Mouse (Mus musculus) kidney, embryonic 14.5 days (tissue): ENCODE measurements at regions not wholly inside any gene's neighbourhood (a gene's known extent, or its start where the extent isn't known, plus 50 kb on each side); places are given as distances from the start of the nearest gene placed in this dataset.

ENCODE experiments used
- ATAC-seq: fragments of 200-750 bp; cut with Nextera tagmentation; 2 replicates; pipeline ENCODE4 v1.8.0; 2017; ENCODE audit warnings: moderate number of reproducible peaks, mild to moderate bottlenecking, moderate TSS enrichment, moderate library complexity; ENCODE audit not compliant: low FRiP score, low TSS enrichment
- H3K27ac ChIP-seq: fragments of 300-500 bp; sonication (generic); 2 replicates; pipeline ENCODE4 v1.5.1; 2014; ENCODE audit warnings: low read depth, mild to moderate bottlenecking, low read length, moderate library complexity, mixed read lengths
- H3K27me3 ChIP-seq: fragments of 300-500 bp; sonication (generic); 2 replicates; pipeline ENCODE4 v1.6.1; 2014; ENCODE audit warnings: mild to moderate bottlenecking, low read length; ENCODE audit not compliant: control insufficient read depth, insufficient read depth
- H3K36me3 ChIP-seq: fragments of 300-500 bp; sonication (generic); 2 replicates; pipeline ENCODE4 v1.6.1; 2014; ENCODE audit warnings: low read length, mixed read lengths; ENCODE audit not compliant: control insufficient read depth, insufficient read depth
- H3K4me1 ChIP-seq: fragments of 300-500 bp; sonication (generic); 2 replicates; pipeline ENCODE4 v1.6.1; 2014; ENCODE audit warnings: low read length, mixed read lengths; ENCODE audit not compliant: control insufficient read depth, insufficient read depth
- H3K4me2 ChIP-seq: fragments of 300-500 bp; sonication (generic); replicated peaks from 2 replicates; pipeline ENCODE4 v1.6.1; 2014; ENCODE audit warnings: low read depth, mild to moderate bottlenecking, low read length
- H3K4me3 ChIP-seq: fragments of 300-500 bp; sonication (generic); 2 replicates; pipeline ENCODE4 v1.5.1; 2014; ENCODE audit warnings: mild to moderate bottlenecking, low read length
- H3K9ac ChIP-seq: fragments of 300-500 bp; sonication (generic); 2 replicates; pipeline ENCODE4 v1.6.1; 2014; ENCODE audit warnings: low read depth, mild to moderate bottlenecking, low read length, moderate library complexity
- H3K9me3 ChIP-seq: fragments of 300-500 bp; sonication (generic); 2 replicates; pipeline ENCODE4 v1.6.1; 2016; ENCODE audit warnings: low read length; ENCODE audit not compliant: control insufficient read depth
- WGBS: fragments of 180-500 bp; shearing (Covaris S2); extraction: QIAGEN DNeasy Blood & Tissue Kit; methylation state at CpG from one replicate; pipeline ENCODE4 v1.1.7; 2014; 5-methylcytosine and 5-hydroxymethylcytosine counted together

DNA sequence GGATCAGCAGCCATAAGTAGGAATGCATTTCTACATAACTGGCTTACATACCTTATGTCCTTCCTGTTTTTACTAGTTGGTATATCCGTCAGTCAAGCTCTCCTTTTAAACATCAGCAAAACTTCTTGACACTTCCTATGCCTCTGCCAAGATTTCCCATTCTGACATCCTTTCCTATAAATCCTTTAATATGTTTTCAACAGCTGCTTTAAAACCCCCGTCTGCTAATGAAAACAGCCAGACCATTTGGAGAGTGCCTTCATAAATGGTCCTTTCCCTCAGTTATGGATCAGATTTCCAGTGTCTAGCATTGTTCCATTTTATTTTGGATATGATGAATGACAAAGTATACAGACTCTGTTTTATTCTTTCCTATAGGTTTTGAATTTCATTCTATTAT is 270.7 kb upstream of the Rgmb start:
- no peak overlapping the region for H3K9ac ChIP-seq
- H3K27me3 ChIP-seq: no peaks in the 10 kb centered on the region
- no peak overlapping the region for H3K27ac ChIP-seq
- no peak overlapping the region for H3K4me2 ChIP-seq
- ATAC-seq: no peak
- no peaks in the 10 kb centered on the region for H3K9me3 ChIP-seq
- H3K36me3 ChIP-seq: no peaks in the 10 kb centered on the region
- H3K4me3 ChIP-seq: no peak overlapping the region
- 49% methylated on average over 2 of the region's 2 CpGs for WGBS
- no peaks in the 10 kb centered on the region for H3K4me1 ChIP-seq

DNA sequence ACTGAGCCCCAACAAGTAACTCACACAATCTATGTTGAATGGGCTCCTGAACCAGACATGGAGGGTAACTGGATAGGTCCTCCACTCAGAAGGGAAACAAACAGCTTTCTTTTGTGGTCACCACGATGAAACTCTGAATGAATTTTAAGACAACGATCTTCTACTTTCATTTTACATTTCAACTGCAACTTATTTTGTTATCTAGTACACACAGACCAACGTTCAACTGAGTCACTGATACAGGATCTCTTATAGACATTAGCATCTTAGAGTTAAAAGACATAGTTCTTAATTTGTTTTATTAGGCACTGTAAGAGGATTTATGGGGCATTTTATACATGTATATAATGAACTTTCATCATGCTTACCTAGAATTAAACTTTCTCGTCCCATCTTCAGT is 262.1 kb upstream of the Rgmb start:
- 87% methylated on average over 4 of the region's 4 CpGs for WGBS
- Histone ChIP-seq H3K4me2 (no peak overlapping the region), H3K4me1 (no peaks in the 10 kb centered on the region), H3K9ac (no peak overlapping the region), H3K36me3 (no peaks in the 10 kb centered on the region), H3K27ac (no peak overlapping the region), H3K4me3 (no peak overlapping the region), H3K27me3 (no peaks in the 10 kb centered on the region), H3K9me3 (no peaks in the 10 kb centered on the region)
- no peak for ATAC-seq

DNA sequence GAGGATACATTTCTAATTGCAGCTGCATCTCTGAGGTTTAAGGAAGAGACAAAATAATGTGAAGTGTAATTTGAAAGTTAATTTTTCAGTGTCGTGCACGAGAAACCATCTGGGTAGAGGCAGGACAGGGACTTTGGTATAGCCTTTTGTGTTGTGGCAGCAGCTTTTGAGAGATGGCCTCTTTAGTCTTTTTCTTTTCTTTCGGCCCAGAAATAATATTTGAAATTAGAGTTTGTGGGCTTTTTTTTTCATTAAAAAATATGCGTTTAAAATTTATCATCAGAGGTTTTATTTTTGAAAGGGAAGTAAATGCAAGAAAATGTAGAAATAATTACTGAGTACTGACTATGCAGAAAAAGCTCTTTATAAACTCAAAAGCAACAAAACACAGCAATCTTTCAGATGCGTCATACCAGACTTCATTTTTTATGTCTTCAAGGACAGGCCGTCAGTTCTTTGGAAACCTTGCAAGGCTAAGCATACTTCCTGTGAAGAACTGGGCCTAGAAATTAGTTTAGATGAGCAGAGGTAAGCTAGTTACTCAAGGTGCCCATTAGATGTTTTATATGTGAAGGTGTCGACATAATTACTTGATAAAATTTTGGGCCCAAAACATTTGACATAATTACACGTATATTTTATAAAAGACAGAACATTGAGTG is 258.9 kb upstream of the Rgmb start:
- no peaks in the 10 kb centered on the region for H3K9me3 ChIP-seq
- H3K9ac ChIP-seq: no peak overlapping the region
- no peak overlapping the region for H3K4me2 ChIP-seq
- H3K36me3 ChIP-seq: no peaks in the 10 kb centered on the region
- H3K4me1 ChIP-seq: no peaks in the 10 kb centered on the region
- 86% methylated on average over 8 of the region's 8 CpGs for WGBS
- ATAC-seq: no peak
- no peak overlapping the region for H3K27ac ChIP-seq
- no peak overlapping the region for H3K4me3 ChIP-seq
- H3K27me3 ChIP-seq: no peaks in the 10 kb centered on the region

GRCm38 (mm10) chr17:16088879-16089618 is 258.2 kb upstream of the Rgmb start:
- no peak overlapping the region for H3K27ac ChIP-seq
- no peak for ATAC-seq
- 72% methylated on average over 5 of the region's 5 CpGs for WGBS

DNA sequence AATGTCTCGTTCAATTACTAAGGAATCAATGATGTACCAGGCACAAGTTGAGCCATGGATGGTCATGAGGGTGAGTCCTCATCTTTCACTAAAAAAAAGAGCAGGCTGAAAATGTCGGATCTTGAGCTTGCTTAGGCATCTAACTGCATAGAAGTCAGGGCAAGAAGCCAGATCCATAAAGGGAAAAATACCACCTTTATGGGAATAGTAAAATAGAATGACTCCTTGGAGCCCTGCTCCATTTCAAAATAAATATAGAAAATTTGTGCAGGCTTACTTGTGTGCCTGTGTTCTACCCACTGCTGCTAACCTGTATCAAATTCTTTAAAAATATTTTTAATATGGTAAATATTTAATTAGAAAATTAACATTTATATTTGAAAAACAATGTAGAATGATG is 256.2 kb upstream of the Rgmb start:
- H3K4me2 ChIP-seq: no peak overlapping the region
- H3K9me3 ChIP-seq: no peaks in the 10 kb centered on the region
- H3K4me3 ChIP-seq: no peak overlapping the region
- H3K4me1 ChIP-seq: no peaks in the 10 kb centered on the region
- 70% methylated on average over 2 of the region's 2 CpGs for WGBS
- no peak overlapping the region for H3K27ac ChIP-seq
- H3K27me3 ChIP-seq: no peaks in the 10 kb centered on the region
- no peak for ATAC-seq
- no peaks in the 10 kb centered on the region for H3K36me3 ChIP-seq
- no peak overlapping the region for H3K9ac ChIP-seq

More at GRCm38 (mm10) chr17:16088879-16089618, 258.2 kb upstream of the Rgmb start:
- H3K36me3 ChIP-seq: no peaks in the 10 kb centered on the region
- no peaks in the 10 kb centered on the region for H3K4me1 ChIP-seq
- no peak overlapping the region for H3K4me2 ChIP-seq
- H3K9ac ChIP-seq: no peak overlapping the region
- H3K27me3 ChIP-seq: no peaks in the 10 kb centered on the region
- H3K4me3 ChIP-seq: no peak overlapping the region
- no peaks in the 10 kb centered on the region for H3K9me3 ChIP-seq

GRCm38 (mm10) chr17:16082842-16083241 is 252.0 kb upstream of the Rgmb start:
- Histone ChIP-seq H3K4me2 (no peak overlapping the region), H3K27ac (no peak overlapping the region), H3K27me3 (no peaks in the 10 kb centered on the region), H3K36me3 (no peaks in the 10 kb centered on the region), H3K9me3 (no peaks in the 10 kb centered on the region), H3K4me1 (no peaks in the 10 kb centered on the region), H3K4me3 (no peak overlapping the region), H3K9ac (no peak overlapping the region)
- ATAC-seq: no peak
- 93% methylated on average over 3 of the region's 3 CpGs for WGBS

GRCm38 (mm10) chr17:16078549-16078948 is 247.7 kb upstream of the Rgmb start:
- Histone ChIP-seq H3K36me3 (no peaks in the 10 kb centered on the region), H3K4me1 (no peaks in the 10 kb centered on the region), H3K9ac (no peak overlapping the region), H3K4me2 (no peak overlapping the region), H3K27ac (no peak overlapping the region), H3K9me3 (no peaks in the 10 kb centered on the region), H3K4me3 (no peak overlapping the region), H3K27me3 (no peaks in the 10 kb centered on the region)
- ATAC-seq: no peak
- 84% methylated on average over 3 of the region's 3 CpGs for WGBS

- Histone ChIP-seq H3K4me2 (no peak overlapping the region), H3K27me3 (no peaks in the 10 kb centered on the region), H3K4me1 (no peaks in the 10 kb centered on the region), H3K36me3 (no peaks in the 10 kb centered on the region), H3K9me3 (no peaks in the 10 kb centered on the region), H3K27ac (no peak overlapping the region), H3K4me3 (no peak overlapping the region), H3K9ac (no peak overlapping the region)
- WGBS: 67% methylated on average over 1 of the region's 1 CpGs
- no peak for ATAC-seq
Measured at GRCm38 (mm10) chr17:16069334-16069733, 238.5 kb upstream of the Rgmb start.

DNA sequence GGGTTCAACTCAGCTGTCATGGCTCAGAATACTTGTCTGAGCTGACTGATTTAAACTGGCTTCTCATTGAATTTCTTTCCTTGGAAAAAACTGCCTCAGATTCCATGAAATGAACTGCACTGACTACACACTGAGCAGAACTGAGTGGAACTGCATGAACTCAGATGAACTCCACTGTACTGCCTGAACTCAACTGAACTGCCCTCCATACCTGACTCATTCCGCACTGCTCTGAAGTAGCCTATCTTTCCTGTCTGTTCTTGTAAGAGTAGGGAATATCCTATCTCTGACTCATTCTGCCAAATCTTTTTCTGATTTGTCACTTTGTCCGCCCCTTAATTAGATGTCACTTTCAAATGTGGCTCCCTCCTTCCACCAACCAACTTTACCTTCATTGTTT is 237.0 kb upstream of the Rgmb start:
- H3K27ac ChIP-seq: no peak overlapping the region
- ATAC-seq: no peak
- H3K9ac ChIP-seq: no peak overlapping the region
- H3K27me3 ChIP-seq: no peaks in the 10 kb centered on the region
- no peak overlapping the region for H3K4me2 ChIP-seq
- no peaks in the 10 kb centered on the region for H3K9me3 ChIP-seq
- H3K4me3 ChIP-seq: no peak overlapping the region
- H3K36me3 ChIP-seq: no peaks in the 10 kb centered on the region
- 89% methylated on average over 2 of the region's 2 CpGs for WGBS
- no peaks in the 10 kb centered on the region for H3K4me1 ChIP-seq
